Mouse (Mus musculus) layer of hippocampus, adult 18-20 months (tissue): ENCODE results near the gene Bicc1. TPM values are rescaled to one million over a fixed set of nuclear protein-coding genes. Genes with fewer than 3 reads are reported as not detected.
"Not testable (repeated sequence)": the region's sequence is repeated elsewhere in the genome, so short reads cannot be mapped to it uniquely, and the experiment has no call there.

ENCODE experiments used
- DNase-seq, 2 experiments: peaks; one replicate each; pipeline ENCODE4 v3.0.0; 2022; ENCODE audit warnings: low spot score in 2 of 2
- total RNA-seq, 2 experiments: library from RNA; stranded (reverse); gene quantifications; 2 replicates each; pipeline ENCODE4 v1.2.3; 2021

The Bicc1 gene
- total RNA-seq, 2 experiments from 2014 or later = 3.6 to 4.1 TPM

DNA sequence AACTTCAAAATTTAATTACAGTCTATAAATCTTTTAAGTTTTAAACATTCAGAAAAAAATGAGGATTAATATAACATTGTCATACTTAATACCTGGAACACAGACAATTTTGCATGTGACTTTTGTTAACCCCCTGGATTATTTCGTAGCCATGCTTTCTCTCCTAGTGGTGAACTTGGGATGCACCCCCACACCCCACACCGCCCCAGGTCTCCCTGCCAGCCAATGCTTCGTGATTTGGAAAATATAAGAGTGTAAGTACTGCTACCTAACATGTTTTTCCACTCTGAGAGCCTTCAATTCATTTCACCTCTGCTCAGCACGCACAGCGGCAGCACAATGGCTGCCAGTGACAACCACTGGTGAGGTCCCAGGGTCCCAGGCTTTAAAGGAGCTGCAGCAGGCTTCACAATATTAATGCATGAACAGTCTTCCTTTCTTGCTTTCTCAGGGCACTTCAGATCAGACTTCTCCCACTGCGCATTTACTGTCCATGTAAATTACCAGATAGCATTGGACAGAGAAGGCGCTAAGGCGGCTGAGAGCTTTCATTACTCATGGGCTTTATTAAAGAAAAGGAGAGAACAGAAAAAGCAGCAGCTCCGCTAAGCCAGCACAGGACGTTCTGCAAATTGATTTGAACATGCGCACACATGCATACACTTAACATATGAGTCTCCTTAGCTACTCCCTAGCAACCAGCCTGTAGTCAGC lies 207.3 kb downstream of the Bicc1 start:
- DNase-seq = peak; percentile 18 to 73

DNA sequence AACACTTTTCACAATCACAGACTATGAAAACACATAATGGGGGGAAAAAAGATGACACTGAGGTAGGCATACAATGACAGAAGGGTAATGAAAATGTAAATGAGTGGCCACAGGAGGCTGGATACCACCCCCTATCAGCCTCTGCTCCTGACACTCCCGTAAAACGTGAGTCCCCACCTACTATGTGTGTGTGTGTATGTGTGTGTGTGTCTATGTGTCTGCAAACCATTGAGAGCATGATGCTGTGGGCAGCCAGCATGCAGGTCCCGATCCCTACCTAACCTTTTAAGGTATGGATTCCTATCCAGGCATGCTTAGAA lies 209.4 kb downstream of the Bicc1 start:
- DNase-seq = no peak

DNA sequence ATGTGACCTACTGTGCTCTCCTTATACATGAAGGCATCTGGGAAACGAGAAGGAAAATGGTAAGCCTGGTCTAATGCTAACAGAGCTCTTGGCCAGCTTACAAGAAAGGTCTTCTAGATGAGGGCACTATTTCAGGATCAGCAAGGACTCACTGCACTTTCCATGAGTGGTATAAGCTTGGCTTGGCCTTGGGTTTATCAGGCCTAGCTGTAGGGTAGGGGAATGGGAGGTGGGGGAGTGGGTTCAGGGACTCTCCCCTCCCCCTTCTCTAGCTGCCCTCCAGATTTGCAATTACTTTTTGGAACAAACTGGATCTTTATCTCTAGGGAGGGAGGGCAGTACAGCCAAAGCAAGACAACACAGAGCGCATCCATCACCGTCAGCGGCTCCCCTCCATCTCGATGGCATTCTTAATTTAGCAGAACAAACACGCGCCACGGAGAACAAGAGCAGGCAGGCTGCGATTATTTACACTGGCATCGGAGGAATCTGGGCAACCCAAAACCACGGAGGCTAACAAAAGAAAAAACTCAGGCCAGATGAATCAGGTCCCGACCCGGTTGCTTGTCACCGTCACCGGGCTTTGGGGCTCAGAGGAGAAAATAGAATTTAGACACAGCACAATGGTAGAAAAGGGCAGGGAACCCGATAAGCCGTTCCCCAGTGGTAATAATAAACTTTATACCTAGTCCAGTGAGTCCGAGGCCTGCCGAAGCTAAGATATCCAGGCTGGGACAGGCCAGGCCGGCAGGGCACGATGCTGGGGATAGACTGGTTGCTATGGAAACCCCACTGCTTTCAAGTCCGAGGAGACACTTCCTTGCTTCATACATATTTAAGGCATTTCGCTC lies 210.0 kb downstream of the Bicc1 start:
- peak; percentile 17 to 37 for DNase-seq

DNA sequence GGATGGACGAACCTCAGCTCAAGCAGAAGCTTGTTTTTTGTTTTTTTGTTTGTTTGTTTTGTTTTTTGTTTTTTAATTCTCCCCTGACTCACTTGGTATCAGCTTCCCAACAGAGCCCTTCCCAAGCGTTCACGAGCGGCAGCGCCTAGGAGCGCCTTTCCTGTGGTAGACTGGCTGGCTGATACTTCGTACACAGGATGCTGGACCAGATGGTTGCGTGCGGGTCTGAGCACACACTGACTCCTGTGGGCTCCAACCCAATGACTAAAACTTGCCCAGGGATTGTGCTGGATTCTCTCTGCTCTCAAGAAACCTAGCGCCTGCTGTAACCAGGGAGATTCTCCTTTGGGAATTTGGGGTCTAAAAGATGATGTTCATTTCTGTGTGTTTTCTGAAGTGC lies 211.2 kb downstream of the Bicc1 start:
- DNase-seq = peak; percentile 31 to 38

DNA sequence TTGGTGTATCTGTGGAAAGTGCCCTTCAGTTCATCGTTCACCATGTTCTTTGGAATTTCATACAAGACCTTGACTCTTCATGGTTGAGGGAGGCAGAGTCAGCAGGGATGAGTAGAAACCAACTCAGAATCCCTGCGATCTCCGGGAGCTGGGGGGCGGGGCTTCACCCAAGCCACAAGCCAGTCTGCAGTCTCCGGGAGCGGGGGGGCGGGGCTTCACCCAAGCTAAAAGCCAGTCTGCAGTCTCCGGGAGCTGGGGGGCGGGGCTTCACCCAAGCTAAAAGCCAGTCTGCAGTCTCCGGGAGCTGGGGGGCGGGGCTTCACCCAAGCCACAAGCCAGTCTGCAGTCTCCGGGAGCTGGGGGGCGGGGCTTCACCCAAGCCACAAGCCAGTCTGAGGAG lies 213.4 kb downstream of the Bicc1 start:
- DNase-seq = not testable (repeated sequence)

DNA sequence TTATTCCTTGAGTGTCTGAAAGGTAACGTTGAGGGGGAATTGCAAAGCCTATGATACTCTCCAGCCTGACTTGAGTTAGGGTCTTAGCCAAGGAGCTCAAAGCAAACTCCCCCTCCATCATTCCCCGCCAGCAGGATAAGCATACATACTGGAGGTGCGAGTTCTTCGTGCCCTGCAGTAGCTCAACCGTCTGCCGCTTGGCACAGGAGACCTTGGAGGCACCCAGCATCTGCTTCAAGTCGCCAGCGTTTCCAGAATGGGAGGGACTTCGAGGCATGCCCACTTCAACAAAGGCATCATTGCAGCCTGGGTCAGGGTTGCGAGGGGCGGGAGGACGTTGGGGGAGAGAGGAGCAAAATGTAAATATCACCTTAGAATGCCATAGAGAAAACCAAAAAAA lies 214.4 kb downstream of the Bicc1 start:
- no peak for DNase-seq

DNA sequence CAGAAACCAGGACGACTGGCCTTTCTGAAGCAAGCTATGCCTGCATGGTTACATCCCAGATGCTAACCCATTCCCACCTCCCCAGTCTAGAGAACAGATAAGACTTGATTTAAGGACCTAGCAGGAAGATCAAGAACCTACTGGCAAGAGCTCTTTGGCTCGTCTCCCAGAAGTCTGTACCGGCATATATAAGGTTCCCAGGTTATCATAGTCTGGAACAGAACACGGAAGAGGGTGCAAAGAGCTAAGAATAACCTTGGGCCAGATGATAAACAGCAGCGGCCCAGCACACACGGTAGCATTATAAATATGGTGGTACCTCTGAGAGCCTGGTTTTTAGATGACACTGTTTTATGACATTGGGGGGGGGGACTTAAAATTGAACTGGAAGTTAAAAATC lies 217.9 kb downstream of the Bicc1 start:
- DNase-seq = no peak

DNA sequence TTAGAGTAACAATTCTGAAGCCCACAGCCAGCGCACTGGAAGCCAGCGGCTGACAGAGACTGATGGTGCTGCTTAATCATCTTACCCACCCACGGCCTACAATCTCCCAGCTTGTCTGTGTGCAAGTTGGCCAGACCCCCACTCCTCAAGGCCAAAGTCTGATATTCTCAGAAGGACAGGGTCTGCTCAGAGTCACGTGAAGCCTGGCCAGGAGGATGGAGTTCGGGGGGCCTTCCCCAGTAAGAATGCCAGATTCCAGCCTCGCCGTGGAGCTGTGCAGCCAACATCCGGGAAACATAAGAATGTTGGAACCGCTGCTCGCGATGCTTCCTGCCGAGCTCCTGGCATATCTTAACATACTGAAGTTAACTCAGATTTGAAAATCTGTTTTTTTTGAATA lies 219.7 kb downstream of the Bicc1 start:
- no peak for DNase-seq

DNA sequence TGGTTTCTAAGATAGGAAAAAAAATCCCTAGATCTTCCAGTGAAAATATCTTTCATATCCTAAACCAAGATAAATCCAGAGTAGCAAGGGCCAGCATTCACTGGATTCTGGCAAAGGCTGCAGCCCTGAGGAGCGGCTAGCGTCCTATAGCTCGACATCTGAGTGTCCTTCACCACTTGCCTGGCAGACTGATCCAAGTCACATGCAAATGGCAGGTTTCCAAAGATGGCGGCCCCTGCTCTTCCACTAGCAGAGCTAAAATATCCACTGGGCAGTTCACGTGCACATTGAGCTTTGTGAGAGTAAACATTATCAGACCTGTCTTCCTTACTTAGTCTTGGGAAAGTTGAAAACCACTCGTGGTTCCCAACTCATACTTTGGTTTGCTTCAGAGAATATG lies 222.1 kb downstream of the Bicc1 start:
- no peak for DNase-seq

DNA sequence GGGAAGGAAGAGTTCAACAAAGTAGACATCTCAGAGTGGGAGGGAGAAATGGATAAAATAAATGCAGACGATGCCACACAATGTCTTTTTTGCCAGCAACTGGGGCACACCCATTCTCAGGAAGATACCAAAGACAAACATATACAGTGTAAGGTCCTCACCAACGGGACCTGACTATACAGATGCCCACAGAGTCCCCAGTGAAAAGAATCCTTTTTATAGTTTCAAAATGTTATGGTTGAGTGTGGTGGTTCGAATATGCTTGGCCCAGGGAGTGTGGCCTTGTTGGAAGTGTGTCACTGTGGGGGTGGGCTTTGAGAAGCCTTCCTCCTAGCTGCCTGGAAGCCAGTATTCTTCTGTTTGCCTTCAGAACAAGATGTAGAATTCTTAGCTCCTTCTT lies 223.5 kb downstream of the Bicc1 start:
- DNase-seq = no peak

DNA sequence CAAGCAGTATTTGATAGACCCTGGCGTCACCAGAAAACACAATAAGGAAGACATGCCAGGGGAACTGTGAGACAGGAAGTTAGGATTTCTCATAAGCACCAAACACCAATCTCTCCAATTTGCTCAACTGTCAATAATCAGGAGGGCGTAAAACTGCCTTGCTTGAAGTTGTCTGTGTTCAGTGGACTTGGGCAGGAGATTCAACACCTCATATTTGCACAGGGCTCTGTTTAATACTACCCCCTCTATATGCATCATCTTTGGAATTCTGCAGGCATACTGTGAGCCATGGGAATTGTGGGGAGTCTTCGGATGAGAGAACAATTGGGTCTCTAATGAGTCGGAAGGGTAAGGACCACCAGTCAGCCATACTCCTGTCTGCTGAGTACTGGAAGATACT lies 233.4 kb downstream of the Bicc1 start:
- no peak for DNase-seq

DNA sequence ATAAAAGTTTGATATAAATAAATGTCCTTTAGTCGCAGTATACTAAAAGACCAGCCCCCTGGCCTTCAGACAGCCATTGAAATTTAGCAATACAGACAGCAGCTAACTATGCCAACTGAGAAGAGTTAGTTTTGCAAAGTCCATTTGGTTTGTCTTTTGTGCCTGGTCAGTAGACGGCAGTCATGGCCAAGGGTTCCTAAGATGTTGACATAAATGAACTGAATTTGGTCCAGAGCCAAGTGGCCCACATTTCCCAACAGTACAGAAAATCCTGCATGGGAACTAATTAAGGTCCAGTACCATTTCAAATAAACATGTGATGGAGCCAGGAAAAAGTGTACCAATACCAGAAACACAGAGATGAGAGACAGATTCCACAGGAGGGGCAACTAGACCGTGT lies 235.2 kb downstream of the Bicc1 start:
- no peak for DNase-seq

DNA sequence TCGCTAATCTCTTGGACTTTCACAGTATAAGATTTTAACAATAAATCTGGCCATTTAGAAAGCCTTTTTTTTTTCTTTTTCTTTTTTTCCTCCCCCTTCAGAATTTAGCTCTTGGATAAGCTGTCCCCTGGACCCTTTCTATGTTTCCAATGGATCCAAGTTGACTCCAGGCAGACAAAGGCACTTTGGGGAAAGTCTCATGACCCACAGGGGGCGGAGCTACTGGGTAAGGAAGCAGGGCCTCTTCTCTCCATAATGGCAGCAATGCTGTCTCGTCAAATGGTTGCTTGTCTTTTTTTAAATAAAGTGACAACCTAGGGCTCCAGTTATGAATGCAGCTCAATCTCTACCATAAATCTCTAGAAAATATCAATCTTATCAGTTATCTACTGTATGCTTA lies 235.6 kb downstream of the Bicc1 start:
- DNase-seq = no peak

DNA sequence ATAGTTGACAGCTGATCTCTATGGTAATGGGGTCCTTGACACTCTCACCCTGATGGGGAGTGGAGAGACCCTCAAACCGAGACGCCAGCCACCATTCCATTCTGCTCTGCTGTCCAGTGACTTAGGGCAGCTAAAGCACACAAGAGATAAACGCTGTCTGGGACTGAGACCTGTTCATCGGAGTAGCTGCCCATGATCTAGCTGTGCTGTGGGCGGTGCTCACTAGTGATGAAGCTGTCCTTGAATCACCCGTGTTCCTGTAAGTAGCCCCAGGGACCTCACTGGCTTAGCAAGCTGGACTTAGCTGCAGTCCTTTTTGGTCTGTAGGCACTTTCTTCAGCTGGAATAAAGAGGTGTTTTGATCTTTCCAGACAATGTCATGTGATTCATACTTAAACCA lies 238.0 kb downstream of the Bicc1 start:
- no peak for DNase-seq

DNA sequence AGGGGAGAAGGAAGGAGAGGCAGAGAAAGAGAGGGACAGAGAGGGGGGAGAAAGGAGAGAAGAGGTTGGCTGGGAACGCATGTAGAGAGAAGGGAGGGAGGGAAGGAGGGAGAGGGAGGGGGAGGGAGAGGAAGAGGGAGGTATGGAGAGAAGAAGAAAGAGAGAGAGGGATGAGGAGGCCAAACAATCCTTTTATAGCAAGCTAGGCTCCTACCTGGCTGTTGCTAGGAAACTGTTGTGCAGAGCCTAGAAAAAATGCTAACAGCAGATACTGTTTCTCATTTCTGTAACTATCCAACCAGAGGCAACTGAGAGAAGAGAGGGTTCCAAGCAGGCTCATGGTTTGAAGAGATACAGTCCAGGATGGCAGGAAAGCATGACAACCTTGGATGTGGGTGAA lies 239.6 kb downstream of the Bicc1 start:
- no peak for DNase-seq

DNA sequence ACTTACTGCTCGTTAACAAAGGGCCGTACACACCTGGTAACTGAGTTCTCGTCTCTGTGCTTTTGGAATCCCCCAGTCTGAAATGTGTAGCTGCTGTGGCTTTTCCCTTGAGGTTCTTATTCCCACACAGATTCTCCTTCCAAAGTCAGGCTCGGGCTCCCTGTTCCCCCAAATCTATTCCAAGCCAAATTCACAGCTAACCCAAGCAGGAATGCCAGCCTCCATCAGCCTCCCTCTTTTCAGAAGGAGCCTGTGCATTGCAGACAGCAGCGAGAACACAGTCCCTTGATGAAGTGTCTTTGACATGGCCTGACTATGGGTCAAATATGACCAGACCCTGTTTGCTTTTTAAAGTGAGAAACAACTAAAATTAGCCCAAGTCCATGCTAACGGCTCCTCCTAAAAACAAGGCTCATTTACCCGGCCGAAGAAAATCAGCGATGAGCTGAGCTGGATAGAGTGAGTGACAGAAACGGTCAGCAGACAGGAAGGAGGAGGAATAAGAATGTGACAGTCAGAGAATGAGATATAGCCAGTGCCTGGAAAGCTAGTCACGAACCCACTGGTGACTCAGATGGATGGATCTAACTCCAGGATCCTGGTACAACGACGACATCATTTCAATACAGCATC lies 240.4 kb downstream of the Bicc1 start:
- no peak for DNase-seq

DNA sequence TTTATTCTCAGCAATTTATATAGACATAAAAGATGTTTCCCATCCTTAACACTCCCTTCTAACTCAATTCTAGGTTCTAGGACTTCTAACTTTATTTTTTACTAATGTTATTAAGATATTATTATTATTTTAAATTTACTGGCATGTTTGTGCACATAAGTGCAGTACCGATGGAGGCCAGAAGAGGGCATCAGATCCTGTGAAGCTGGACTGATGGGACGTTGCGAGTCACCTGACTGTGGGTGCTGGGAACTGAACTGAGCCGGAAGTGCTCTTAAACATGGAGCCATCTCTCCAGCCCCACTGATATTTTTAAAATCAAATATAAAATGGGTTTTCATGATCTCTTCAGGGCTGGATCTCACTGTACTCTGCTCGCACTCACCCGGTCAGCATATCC lies 242.8 kb downstream of the Bicc1 start:
- no peak for DNase-seq

DNA sequence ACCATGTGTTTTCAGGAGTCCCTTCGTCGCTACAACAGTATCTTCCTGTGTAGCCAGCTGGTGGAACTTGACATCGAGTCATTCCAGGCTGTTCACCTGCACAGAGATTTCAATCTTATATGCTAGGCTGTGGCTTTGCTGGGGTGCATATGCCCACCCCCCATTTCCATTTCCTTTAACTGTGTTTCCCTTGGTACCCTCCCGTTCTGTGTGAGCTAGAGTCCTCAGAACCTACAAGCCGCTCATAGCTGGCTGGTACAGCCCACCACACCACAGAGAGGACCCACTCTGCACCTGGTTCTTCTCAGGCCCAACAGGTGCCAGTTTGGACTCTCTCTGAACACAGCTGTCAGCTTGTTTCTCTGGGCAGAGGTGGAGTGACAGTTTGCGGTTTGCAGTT lies 244.4 kb downstream of the Bicc1 start:
- no peak for DNase-seq

DNA sequence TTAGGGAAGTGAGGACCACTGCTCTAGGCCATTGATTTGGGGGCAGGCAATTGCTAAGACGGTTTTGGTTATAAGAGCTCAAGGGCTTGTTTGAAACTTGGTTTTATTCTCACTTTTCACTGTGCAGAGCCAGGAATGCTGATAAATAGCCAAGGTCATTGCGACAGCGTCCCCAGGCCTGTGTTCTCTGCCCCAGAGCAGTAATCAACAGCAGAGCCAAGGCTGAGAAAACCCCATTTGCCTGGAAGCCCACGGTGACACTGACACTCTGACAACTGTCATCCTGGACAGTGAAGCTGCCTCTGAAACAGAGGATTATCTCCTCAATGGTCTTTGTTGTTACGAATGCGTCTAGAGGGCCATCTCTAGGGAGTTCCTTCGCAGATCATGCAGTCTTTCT lies 255.6 kb downstream of the Bicc1 start:
- DNase-seq = no peak

DNA sequence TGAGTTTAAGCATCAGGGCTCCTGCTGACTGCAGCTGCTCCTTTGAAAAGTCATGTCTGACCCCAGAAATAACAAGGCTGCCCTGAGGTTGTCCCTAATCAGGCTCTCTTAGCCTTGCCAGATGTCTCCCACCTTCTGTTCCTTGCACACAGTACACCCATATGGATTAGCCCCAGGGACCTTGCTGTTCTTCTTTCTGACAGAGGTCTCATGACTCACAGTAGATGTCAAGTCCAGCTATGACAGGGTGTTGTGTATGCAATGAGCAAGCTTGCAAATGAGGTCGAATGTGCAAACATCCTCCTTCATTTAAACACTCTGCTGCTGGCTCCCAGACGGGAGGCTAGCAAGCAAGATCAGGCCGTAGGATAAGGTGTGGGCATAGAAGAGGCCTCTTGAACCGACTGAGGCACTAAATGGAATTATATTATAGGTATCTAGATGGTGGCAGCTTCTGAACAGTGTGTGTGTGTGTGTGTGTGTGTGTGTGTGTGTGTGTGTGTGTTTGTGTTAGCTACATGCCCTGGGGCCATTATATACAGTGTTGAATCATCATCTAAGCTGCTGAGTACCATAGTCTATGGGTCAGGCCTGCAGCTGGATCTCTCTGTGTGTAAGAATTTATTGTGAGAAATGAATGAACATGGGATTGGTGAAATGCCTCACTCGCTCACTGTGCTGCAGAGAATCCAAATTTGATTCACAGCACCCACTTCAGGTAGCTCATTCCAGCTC lies 256.6 kb downstream of the Bicc1 start:
- DNase-seq = no peak

DNA sequence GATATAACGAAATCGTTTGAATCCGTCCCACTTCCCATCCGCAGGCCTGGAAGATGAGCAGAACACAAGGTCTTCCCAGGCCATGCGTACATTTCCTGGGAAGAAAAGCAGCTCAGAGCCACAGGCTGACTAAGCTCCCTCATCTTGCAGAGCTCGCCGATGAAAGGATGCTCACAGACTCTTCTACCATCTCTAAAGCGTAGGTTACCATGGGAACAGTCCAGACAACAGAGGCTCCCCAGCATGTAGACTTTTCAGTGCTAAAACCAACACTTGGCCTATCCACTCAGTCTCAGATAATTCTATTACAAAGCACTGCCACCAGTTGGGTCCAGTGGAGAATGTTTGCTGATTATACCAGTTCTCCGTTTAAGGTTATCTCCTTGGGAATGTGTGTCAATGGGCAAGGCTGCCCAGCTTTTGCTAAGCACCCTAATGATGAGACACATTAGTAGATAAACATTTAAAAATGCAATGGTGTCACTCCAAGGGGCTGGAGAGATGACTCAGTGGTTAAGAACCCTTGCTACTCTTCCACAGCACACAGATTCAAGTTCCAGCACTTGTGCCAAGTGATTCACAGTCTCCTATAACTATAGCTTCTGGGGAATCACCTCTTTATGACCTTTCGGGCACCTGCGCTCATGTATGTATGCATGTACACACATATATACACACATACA lies 258.2 kb downstream of the Bicc1 start:
- DNase-seq = peak in 1 of 2 experiments; percentile 60
